Mouse (Mus musculus) gastrocnemius, postnatal 4 days (tissue): ENCODE results near the gene Emc3. TPM values are rescaled to one million over a fixed set of nuclear protein-coding genes. Genes with fewer than 3 reads are reported as not detected.

ENCODE experiments used
- microRNA-seq: library from miRNA; unstranded; fragments of <30 nt; microRNA quantifications from one replicate; pipeline ENCODE4 v1.2.0, GENCODE M21; 2021
- total RNA-seq, 2 experiments: library from RNA; stranded (reverse); gene quantifications; 2 replicates each; pipeline ENCODE4 v1.2.3; 2021

The Emc3 gene
- total RNA-seq, 2 experiments from 2014 or later, result 50.9 to 54.5 TPM

Small RNA genes within 50 kb of the gene (microRNA-seq; reads per million reads assigned to microRNA genes)
- not detected for gene Gm23365

Other genes with a start within 250 kb of the Emc3 start
- gene Cpne9, start 249.3 kb downstream of the Emc3 start, total RNA-seq, result under 1 TPM in 1 of 2 experiments, not detected in 1; 0.36 TPM
- gene Brpf1, start 224.5 kb downstream of the Emc3 start, total RNA-seq, result 10 to 100 TPM; 20.9 to 25.5 TPM
- 10 to 100 TPM in 1 of 2 experiments, 1 to 10 TPM in 1; 7.8 to 10.1 TPM for gene Ogg1, start 204.7 kb downstream of the Emc3 start, total RNA-seq
- gene Camk1, start 187.7 kb downstream of the Emc3 start, total RNA-seq, result 10 to 100 TPM; 47.5 to 49.5 TPM
- gene Tada3, start 153.8 kb downstream of the Emc3 start, total RNA-seq, result 10 to 100 TPM; 30.0 to 32.3 TPM
- 100 to 1,000 TPM; 130 to 134 TPM for gene Arpc4, start 153.5 kb downstream of the Emc3 start, total RNA-seq
- gene Ttll3, start 142.4 kb downstream of the Emc3 start, total RNA-seq, result 1 to 10 TPM; 3.4 to 4.6 TPM
- gene Rpusd3, start 112.3 kb downstream of the Emc3 start, total RNA-seq, result 10 to 100 TPM; 12.0 to 12.2 TPM
- 10 to 100 TPM; 12.4 to 25.1 TPM for gene Cidec, start 95.9 kb downstream of the Emc3 start, total RNA-seq
- gene Jagn1, start 89.1 kb downstream of the Emc3 start, total RNA-seq, result 10 to 100 TPM; 34.7 to 39.8 TPM
- gene Il17re, start 73.2 kb downstream of the Emc3 start, total RNA-seq, result under 1 TPM; 0.52 to 0.88 TPM
- gene Il17rc, start 60.2 kb downstream of the Emc3 start, total RNA-seq, result 10 to 100 TPM in 1 of 2 experiments, 1 to 10 TPM in 1; 9.5 to 11.0 TPM
- gene Creld1, start 48.4 kb downstream of the Emc3 start, total RNA-seq, result 10 to 100 TPM; 38.7 to 45.2 TPM
- gene Prrt3, start 29.7 kb downstream of the Emc3 start, total RNA-seq, result under 1 TPM; 0.13 to 0.15 TPM
- 1 to 10 TPM; 4.8 to 5.3 TPM for gene Fancd2, start within 50 bp of the Emc3 start, total RNA-seq
- not detected for gene Fancd2os, start 69.1 kb upstream of the Emc3 start, total RNA-seq
- 10 to 100 TPM; 96.6 to 98.6 TPM for gene Brk1, start 73.1 kb upstream of the Emc3 start, total RNA-seq
- 10 to 100 TPM; 16.1 to 20.1 TPM for gene Vhl, start 92.3 kb upstream of the Emc3 start, total RNA-seq
- gene Irak2, start 106.8 kb upstream of the Emc3 start, total RNA-seq, result 10 to 100 TPM in 1 of 2 experiments, 1 to 10 TPM in 1; 9.5 to 10.7 TPM
- gene Tatdn2, start 165.4 kb upstream of the Emc3 start, total RNA-seq, result 10 to 100 TPM; 39.9 to 45.0 TPM
- gene Ghrl, start 188.2 kb upstream of the Emc3 start, total RNA-seq, result not detected
- 100 to 1,000 TPM; 100 to 119 TPM for gene Sec13, start 209.1 kb upstream of the Emc3 start, total RNA-seq